Mouse (Mus musculus) cerebellum, postnatal 36 days (tissue): ENCODE results near the gene Prps1.
"Not testable (repeated sequence)": the region's sequence is repeated elsewhere in the genome, so short reads cannot be mapped to it uniquely, and the experiment has no call there.

Experiments used
- DNase-seq, 2 experiments: peaks; one replicate each; pipeline ENCODE4 v3.0.0; 2021 to 2022; ENCODE audit warnings: mixed read lengths in 2 of 2

Gene Prps1

DNA sequence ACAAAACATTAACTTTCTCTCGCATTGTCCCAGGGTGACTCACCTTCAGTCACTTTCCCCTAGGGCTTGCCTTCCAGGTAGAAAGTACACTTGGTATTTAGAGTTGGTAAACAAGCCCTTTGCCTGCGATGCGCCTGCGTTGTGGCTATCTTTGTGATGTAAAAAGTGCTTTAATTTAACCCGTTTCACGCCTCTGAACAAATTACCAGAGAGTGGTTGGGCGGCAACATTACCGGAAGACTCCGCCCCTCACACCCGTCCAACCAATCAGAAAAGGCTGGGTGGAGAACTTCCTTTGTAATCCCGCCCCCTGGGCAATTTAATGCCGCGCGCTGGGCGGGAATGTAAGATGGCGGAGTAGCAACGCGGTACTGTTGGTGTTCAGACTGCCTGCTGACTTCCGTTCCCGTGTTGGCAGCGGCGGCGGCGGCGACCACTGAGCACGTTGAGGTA lies at the start of gene Prps1:
Prps1 (plus strand) TSS at position 335 of the 453 bp plus-strand sequence.
- peak; percentile 82 to 83 for DNase-seq

DNA sequence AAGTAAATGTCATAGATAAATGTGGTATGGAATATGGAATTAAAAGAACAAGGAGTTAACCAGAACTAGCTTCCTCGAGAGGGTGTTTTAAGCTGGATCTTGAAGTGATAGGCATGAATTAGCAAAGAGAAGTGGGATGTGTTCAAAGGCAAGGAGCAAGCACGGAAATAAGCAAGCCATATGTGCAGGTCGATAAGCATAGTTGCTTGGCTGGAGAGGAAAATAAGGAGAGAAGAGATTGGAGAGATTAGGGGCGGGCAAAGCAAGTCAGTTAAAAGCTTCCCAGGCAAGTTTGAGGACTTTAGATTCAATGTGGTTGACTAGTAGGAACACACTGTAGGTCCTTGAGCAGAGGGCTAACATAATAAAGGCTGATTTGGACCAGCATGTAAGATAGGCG lies 48.8 kb upstream of the Prps1 start:
- DNase-seq = no peak

DNA sequence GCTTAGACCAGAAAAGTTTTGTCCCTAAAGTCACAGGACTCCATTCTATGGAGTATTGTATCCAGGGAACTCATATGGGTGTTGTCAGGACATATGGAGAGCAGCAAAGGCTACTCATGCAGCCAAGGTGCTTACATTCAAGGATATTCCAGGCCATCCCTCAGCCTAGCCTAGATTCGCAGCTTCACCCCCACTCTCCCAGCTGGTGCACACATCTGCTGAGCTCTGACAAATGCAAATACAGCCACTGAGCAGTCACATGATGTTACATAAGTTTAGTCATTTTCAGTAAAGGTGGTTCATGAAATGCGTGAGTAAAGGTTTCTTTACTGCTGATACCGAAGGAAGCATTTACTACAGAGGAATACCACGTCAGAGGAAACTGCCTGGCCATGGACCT lies 37.9 kb upstream of the Prps1 start:
- DNase-seq = no peak

DNA sequence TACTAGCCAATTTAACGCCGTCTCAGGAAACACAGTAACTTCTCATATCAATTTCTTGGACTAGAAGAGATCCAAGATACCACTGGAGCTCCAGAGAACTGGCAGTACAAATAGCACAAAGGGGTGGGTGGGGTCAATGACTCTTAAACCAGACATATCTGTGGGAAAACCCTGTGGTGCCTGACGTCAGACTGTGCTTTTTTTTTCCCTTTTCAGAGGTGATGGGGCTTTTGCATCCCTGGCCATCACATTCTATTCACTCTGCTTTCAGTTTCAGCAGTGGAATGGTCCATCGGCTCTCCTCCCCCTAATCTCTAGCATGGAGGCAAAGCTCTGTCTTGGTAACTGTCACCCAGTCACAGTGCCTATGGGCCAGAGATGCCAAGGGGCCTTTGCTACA lies 29.3 kb upstream of the Prps1 start:
- DNase-seq = no peak

DNA sequence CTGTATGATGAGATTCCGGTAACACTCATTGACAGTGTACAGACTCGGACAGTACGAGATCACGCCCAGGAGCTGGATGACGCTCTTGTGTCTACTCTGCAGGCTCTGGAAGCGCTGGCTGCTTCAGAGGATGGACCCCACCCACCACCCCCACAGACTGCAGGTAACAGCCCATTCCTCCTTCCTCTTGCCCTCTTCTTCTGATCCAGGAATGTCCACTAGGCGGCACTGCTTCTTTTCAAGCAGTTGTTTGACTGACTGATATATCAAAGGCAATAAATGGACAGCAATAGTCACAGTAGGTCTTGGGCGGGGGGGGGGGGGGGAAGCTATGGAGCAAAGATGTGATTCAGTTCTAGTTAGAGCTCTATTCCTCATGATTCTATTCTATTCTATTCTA lies 28.2 kb upstream of the Prps1 start:
- DNase-seq = peak in 1 of 2 experiments; percentile 13

DNA sequence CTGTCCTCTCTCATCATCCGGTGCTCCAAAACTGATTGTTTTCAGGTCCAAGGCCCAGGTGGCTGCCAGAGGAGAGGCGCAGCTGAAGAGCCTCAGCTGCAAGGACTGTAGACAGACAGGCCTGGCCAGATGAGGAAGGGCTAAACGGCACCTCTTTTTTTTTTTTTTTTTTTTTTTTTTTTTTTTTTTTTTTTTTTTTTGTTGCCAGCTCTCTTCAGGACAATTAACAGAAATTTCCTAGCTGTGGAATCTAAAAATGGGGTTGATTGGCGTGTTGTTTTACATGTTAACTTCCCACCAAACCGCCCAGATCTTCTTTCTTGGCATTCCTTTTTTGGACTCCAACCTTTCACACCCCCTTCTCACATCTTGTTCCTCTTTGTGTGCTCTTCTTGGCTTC lies 26.4 kb upstream of the Prps1 start:
- DNase-seq = no peak

DNA sequence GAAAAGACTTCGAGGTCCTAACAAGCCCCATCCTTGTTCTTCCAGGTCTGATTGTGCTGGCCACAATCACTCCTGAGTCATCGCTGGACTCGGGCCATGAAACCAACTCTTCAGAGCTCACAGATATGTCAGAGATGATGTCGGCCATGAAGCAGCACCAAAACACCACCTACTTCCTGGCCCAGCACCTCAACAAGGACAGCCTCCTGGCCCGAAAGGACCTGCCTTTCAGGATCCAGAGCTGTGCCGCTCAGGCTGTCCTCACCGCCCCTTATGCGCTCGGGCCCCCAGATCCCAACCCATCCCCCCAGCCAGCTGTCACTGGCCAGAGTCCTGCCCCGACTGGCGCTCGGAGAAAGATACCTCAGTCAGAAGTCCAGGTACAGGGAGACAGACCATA lies 25.9 kb upstream of the Prps1 start:
- peak; percentile 41 to 52 for DNase-seq

DNA sequence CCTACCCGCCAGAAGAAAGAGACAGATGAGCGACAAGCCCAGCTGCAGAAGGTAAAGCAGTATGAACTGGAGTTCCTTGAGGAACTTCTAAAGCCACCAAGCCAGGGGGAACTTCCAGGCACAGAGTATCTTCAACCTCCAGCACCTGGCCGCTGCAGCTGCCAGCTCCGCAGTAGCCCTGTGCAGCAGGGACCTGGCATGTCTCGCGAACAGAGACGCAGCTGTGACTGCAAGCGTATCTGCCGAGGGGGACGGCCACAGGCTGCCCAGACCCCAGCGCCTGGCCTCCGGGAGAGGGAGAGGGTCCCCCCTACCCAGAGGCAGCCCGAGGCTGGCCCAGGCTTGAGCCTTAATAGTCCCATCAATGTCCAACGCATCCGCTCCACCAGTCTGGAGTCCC lies 24.4 kb upstream of the Prps1 start:
- DNase-seq = no peak

DNA sequence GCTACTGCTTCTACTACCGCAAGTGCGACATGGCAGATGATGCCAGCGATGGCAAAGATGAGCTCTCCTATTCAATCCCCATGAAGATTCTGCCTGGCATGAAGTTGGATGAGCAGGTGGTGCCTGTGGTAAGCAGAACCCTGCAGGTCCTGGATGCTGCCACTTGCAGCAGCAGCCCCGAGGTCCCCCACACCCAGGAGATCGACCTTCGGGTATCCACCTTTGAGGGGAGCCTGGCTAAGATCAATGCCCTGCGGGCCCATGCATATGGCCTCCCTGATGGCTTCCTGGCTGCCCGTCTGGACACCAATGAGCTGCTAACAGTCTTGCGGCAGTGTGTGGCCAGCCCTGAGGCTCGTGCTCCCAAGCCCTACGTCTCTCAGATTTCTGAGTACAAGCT lies 23.6 kb upstream of the Prps1 start:
- DNase-seq = peak in 1 of 2 experiments; percentile 12

DNA sequence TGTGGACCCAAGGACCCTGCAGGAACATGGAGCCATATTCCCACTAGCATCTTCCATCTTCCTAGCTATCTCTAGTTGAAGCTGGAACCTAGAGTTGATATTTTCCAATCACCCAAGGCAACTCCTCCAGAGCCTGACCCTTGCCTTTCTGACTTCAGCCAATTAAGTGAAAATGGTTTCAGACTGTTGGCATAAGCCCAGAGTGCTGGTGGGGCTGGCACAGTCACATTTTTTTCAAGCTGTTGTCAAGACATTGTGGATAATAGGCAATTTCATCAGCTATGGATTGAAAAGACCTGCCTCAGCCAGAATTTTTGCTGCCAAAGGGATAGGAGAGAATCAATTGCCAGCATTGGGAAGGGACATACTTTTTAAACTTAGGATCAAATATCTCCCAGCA lies 18.5 kb upstream of the Prps1 start:
- DNase-seq = no peak

DNA sequence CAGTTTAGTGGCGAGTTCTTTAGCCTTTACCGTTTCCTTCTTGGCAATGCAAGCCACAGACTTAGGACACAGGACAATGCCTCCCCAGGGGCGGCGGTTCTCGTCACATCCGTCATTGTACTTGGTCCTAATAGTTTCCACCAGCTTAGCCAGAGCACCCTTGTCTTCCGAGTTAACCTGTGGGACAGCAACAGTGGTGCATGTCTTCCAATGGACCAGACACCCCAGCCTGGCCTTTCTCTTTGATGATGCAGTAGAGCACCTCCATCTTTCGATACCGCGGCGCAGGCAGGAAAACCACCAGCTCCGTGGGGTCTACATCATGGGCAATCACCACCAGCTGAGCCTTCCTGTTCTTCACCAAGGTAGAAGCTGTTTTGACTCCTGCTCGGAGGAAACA lies 10.9 kb upstream of the Prps1 start:
- DNase-seq = no peak

DNA sequence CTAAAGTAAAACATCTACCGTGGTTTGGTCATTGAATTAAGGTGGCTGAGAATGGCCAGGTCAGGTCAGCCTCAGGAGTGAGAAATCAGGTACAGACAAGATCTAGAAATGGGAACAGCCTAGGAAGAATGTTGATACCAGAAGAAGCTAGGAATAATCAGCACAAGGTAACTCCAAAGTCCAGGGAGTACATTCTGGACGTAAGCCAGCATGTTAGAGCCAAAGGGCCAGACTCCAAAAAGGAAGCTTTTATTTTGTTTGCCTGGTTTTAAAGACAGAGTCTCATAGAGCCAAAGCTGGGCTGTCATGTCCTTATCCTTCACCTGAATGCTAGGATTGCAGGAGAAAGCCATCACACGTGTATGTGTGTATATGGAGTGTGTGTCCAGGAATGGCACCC lies 6.3 kb upstream of the Prps1 start:
- DNase-seq = no peak

DNA sequence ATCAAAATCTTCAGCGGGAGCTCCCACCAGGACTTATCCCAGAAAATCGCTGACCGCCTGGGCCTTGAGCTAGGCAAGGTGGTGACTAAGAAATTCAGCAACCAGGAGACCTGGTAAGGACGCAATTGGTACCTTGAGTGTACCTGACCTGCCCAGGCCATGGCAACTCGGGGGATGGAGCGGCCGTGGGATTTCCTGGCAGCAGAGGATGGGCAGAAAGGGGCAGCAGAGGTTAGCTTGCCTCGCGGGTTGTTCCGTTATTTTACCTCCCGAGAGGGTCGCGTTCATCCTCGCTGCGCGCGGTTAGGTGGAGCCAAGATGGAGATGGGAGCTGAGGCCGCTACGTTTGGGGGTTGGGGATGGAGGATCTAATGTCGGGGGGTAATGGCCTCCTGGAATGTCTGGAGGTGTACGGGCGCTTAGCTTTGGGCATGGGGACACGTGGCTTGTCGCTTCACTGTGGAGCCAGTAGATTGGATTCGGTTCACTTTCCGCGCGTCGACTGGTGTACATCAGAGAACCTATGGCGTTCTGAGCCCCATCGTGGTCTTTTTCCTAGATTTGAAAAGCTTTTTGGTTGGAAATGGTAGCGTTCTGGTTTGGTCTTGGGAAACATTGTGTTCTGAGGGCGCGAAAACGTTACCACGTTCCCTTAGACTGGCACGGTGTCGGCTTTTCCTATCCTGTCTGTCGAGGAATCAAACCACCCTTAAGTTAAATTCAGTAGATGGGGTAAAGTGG lies 508 bp downstream of the Prps1 start:
- peak in 1 of 2 experiments; percentile 19 for DNase-seq

DNA sequence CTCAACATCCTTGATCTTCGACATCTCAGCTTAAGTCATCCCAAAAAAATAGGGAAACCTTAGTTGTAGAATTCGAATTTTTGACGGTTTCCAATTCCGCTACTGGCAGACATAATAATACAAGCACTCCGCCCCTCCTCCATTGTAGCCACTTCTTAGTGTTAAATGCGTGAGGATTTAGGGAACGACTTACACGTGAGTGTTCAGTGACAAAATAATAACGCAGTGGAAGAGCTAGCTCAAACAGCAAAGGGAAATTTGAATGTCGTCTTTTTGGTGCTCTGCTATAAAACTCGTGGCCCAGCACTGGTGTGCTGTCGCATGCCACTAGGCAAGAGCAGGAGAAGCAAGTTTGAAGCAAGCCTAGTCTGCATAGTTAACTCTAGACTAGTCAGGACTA lies 1.1 kb downstream of the Prps1 start:
- DNase-seq = no peak

DNA sequence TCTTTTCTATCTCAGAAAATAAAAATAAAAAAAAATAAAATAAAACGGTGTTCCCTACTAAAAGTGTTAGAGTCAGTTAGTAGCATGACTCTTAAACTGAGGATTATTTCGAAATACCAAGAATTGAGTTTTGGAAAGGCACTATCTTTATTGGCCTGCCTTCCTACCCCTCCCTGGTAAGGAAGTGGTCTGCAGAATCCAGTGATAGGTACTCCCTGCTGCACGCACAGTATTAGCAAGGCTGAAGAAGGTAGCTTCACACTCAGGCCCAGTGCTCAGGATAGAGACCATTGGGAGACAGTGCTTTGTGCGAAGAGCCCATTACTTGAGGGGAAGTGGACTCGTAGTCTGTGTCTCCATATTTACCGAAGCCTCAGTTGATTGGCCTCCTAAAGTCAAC lies 21.8 kb downstream of the Prps1 start:
- DNase-seq = no peak

DNA sequence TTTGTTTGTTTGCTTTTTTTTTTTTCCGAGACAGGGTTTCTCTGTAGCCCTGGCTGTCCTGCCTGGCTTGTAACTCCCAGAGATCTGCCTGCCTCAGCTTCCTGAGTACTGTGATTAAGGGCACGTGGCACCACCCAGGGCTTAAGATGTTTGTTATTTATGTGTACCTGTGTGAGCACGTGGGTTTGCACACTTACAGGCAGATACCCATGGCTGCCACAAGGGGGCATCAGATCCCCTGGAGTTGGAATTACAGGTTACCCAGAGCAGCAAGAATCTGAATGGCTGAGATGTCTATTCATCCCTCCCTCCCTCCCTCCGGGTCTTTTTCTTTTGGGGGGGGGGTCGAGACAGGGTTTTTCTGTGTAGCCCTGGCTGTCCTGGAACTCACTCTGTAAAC lies 22.8 kb downstream of the Prps1 start:
- peak; percentile 34 to 42 for DNase-seq

DNA sequence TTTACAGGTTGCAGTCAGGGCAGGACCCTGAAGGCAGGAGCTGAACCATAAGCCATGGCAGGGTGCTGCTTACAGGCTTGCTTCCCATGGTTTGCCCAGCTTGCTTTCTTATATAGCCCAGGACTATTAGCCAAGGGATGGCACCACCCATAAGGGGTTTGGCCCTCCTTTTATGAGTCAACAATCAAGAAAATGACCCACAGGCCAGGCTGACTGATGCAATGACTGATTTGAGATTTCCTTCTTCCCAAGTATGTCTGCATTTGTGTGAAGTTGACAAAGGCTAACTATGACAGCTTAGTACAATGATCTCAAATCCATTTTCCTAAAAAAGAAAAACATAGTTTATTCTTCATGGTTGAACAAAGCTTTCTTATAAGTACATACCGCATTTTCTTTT lies 32.8 kb downstream of the Prps1 start:
- DNase-seq = no peak

DNA sequence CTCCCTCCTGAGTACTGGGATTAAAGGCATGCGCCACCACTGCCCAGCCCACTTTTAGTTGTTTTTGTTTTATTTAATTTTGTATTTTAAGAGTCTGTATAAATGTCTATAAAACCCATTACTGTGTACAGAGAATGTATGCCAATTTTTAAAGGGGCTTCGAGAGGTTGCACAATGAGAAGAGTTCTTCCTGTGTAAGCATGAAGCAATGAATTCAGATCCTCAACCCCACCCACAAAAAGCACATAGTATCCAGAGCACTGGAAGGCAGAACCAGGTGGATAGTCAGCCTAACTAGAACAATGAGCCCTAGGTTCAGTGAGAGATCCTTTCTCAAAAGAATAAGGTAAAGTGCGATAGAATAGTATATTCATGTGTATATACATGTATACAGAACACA lies 33.8 kb downstream of the Prps1 start:
- DNase-seq = no peak

DNA sequence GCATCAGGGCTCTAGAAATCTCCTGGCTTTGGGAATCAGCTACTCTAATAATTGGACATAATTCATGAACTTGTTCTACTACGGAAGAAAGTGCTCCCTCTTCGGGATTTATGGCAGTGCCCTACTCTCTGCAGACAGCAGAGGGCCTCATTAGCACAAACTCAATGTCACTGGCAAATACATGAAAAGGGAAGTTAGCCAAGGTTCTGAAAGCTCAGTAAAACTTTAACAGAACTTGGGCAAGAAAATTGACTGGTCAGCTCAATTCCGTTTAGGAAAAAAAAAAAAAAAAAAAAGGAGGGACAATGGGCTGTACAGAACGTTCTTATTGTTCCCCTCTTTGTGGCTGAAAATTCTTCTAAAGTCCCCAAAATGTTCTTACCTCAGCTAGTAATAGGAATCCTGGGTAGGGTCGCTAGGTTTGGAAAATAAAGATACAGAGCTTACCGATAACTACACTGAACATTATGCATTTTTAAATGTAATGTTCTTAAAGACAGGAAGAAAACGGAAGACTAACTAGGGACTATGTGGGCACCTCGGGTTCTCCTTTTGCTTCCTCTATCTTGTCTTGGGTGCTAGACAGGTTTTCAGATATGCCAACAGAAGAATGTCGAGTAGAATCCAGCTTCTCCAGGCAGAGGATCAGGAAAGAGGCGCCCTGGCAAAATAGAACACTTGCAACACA lies 35.6 kb downstream of the Prps1 start:
- DNase-seq = peak; percentile 26 to 33

DNA sequence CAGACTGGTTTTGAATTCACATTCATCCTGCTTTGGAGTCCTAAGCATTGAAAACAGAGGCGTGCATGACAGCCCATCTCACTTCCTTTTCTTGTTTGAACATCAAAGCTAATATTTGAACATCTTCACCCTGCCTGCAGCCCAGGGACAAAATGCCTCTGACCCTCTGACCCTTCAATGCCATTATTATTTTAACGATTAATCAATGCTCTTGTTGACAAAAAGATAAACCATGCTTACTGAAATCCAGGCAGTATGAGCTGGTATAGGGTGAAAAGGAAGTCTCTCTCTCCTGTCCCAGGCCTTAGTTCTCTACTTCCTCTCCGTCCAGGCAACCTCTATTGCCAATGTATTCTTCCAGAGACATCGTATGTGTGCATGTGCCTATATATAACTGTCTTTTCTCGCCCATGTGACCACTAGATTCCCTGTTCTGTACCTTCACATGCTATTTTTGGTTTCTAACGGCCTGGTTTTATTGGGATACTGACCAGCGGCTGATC lies 37.2 kb downstream of the Prps1 start:
- no peak for DNase-seq

DNA sequence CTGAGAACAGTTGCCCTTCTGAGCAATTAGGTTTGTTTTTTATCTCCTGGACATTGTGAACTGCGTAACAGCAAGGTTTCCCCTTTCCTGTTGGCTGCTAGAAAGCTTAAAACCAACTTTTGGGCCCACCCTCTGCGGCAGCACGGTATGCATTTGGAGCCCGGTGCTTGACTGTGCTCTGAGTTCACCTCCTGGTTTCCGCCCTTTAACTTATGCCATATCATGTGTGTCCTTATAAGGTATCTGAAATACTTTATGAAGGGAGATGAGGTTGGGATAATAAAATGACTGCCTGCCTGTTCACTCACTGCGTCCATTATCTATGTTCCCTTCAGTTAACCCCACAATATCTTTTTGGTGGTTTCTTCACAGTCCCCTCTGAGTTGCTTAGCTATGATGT lies 37.8 kb downstream of the Prps1 start:
- DNase-seq = no peak

DNA sequence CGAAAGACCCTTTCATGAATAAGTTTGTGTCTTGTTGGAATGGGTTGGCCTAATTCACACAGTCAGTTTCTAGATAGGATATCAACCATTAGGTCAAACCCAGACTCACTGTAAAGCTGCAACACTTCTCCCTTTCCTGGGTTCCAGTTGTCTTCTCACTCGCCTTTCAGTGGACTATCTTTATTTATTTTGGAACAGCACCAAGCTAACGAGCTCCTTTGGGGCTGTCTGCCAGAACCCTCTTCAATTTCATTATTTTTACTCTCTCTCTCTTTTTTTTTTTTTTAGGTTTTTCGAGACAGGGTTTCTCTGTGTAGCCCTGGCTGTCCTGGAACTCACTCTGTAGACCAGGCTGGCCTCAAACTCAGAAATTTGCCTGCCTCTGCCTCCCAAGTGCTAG lies 42.0 kb downstream of the Prps1 start:
- not testable (repeated sequence) for DNase-seq

DNA sequence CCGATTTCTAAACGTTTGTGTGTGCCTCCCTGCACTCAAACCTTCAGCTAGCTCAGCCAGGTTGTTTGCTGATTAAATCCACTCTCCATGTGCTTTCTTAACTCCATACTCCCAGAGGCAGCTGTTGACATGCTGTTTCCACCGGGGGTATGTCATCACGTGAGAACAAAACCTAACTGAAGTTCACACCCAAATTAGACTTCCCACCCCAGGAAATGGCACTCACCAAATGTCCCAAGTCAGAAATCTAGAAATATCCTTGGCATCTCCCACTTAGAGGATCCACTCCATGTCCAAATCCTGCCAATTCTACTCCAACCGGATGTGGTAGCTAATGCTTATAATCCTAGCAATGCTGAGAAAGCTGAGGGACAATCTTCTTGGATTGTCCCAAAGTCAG lies 43.9 kb downstream of the Prps1 start:
- no peak for DNase-seq
